Mouse (Mus musculus) R1 (cell line): ENCODE measurements around the gene Dexi.

Source experiments
- DNase-seq: peaks from one replicate; pipeline ENCODE4 v3.0.0-alpha.2; 2018; ENCODE audit warnings: low read depth, low spot score

Dexi gene

DNA sequence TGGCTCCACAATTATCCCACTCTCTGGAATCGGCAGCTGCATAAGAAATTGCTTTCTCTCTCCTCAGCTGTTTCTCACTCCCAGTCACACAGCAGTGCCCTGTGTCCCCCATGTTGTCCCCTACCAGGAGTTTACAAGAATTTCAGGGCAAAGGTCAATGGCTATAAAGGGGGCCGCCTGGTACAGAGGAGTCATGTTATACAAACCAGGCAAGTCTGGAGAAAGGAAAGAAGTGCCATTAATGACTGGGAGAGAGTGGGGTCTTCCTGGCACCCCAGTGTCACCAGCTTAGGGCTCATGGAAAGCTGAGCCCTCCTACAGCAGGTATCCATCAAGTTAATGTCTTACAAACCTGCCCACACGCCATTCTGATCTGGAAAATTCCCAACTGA is 88.3 kb downstream of the Dexi start:
- no peak for DNase-seq

DNA sequence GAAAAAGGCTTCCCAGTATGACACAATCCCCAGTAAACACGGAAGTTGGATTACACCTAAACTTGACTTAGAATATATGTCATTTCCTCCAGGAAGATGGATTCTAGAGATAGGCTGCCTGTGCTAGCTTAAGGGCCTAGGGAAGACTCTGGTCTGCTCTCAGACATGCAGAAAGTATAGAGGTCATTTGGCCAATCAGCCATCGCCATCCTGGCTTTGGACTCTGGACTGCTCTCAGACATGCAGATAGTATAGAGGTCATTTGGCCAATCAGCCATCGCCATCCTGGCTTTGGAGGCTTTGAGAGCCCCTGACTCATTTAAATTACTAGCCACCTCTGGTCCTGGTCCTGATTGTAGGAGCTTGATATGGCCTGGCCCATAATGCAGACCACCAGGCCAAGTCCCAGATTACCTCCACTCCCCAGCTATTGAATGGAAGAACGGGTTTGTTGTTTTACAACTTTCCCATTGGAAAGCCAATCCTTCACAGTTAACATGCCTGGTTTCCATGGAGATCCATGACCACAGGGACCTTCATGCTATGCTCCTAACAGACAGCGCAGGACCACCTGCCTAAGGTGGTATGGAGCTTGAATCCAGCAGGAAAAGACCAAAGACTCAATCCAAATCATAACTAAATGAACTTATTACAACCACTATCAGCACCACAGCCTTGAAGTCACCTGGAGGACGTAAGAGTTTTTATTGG is 88.8 kb downstream of the Dexi start:
- no peak for DNase-seq
